Mouse (Mus musculus) embryo, embryonic 10.5 days (tissue): Measurements from ENCODE around the gene Aldh1b1.
A peak's percentile ranks its signal among the peaks of the same experiment; 100 is the strongest.

Experiments used
- DNase-seq: peaks from one replicate; pipeline ENCODE4 v3.0.0-alpha.2; 2015; ENCODE audit warnings: low spot score

Aldh1b1 gene

DNA sequence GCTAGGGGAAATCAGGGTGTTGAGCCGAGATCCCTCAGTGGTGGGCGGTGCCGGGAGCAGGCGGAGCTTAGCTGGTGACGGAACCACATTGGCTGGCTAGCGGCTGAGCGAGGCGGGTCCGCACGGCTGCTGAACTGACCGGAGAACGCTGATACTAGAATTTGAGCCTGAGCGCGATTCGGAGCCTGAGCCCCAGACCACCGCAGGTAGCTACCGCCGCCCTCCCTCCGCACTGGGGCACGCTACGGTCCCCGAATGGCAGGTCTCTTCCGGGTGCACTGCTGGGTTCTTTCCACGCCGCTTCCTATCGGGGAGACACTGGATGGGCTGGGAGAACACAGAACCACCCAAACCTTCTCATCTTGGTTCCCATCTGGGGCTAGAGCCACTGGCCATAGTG, at the start of gene Aldh1b1:
Gene Aldh1b1 (plus strand): TSS at position 59 of the 400 bp plus-strand sequence.
- peak; percentile 86 for DNase-seq

DNA sequence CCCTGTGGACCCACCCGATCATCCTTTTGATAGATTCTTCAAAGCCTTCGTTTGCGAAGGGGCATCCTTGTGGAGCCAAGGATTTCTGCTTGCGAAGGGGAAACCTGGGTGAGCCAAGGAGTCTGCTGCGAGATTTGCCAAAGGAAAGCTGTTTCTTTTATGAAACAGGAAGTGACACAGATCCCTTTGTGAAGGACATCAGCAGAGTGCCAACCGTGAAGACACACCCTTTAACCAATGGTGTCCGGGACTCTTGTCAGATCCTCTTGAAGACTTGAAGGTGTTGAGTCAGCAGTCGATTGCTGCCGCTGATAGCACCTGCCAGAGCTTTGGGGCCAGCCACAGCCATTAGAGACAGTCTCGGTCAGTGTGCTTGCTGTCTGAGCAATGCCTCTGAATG, 49.4 kb upstream of the Aldh1b1 start:
- DNase-seq, result no peak

GRCm38 (mm10) chr4:45750477-45750876, 48.3 kb upstream of the Aldh1b1 start:
- no peak for DNase-seq

GRCm38 (mm10) chr4:45753211-45753809, 45.5 kb upstream of the Aldh1b1 start:
- DNase-seq, result no peak

GRCm38 (mm10) chr4:45754171-45754570, 44.7 kb upstream of the Aldh1b1 start:
- no peak for DNase-seq

DNA sequence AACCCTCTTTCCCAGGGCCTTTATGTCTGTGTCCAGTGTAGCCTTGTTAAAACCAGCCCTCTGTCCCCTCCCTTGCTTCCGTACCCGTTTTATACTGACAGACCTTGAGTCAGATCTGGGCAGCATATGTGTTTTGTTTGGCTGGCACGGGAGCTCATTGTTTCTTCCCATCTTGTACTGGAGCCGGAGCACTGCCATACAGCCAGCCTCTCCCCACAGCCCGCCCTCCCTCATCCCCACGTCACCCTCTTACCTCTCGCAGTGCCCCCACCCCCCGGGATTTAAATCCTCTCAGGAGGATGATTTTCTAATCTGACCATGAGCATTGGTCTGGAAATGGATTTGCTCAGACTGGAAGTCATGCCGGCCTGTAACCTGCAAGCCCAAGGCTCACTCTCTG, 43.7 kb upstream of the Aldh1b1 start:
- DNase-seq, result no peak

GRCm38 (mm10) chr4:45755881-45756280, 42.9 kb upstream of the Aldh1b1 start:
- DNase-seq, result no peak

GRCm38 (mm10) chr4:45757941-45758340, 40.9 kb upstream of the Aldh1b1 start:
- DNase-seq, result no peak

DNA sequence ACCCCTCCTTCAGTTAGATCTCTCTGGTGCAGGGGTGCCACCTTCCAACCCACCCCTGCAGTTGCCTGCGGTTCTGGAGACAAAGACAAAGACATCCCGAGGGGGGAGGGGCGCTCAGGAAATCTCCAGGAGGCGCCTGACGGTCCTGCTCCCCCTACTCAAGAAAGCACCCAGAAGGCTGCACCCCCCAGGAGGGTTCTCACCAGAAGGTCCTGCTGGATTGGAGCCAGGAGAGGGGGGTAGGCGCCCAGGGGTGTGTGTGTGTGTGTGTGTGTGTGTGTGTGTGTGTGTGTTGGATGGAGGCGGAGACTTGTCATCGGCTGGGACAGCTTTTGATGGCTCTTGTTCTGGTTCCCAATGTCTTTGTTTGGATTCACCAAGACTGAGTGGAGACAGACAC, 39.4 kb upstream of the Aldh1b1 start:
- DNase-seq, result no peak

DNA sequence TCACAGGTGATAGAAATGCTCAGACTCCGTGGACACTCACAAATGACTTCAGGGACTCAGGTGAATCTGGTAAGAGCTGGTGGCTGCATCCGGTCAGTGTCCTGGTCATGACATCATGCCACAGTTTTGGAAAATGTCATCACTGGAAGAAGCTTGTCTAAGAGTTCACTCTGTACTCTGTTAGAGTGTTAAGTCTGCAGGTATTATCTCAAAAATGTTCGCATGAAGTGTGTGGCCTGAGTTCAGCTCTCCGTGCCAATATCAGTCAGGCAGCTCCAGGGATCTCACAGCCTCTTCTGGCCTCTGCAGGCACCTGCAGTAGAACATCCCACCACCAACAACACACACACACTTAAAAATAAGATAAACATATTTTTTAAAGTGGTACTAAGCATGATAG, 36.2 kb upstream of the Aldh1b1 start:
- DNase-seq, result no peak

GRCm38 (mm10) chr4:45763288-45764140, 35.3 kb upstream of the Aldh1b1 start:
- peak; percentile 56 for DNase-seq

- no peak for DNase-seq
These were observed 34.7 kb upstream of the Aldh1b1 start for GRCm38 (mm10) chr4:45764141-45764494.

GRCm38 (mm10) chr4:45765121-45765564, 33.7 kb upstream of the Aldh1b1 start:
- peak; percentile 46 for DNase-seq

- DNase-seq, result peak; percentile 61
These were observed 33.1 kb upstream of the Aldh1b1 start for GRCm38 (mm10) chr4:45765565-45766201.

DNA sequence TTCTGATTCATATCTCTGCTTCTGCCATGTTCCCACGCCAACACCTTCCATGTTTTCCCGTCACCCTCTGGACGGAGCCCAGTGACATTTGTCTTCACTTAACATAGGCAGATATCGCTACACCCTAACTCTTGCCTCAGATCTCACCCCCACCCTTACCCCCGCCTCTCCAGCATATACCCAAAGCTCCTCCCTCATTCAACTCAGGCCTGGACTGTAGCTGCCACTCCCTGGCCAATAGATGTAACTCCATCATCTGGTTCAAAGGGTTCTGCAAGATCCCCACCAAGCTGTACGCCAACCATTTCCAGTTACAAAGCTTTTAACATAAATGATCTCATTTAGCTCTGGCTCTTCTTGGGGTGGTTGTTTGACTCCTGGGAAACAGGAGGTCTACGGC, 32.0 kb upstream of the Aldh1b1 start:
- no peak for DNase-seq

- no peak for DNase-seq
These were observed 30.8 kb upstream of the Aldh1b1 start for GRCm38 (mm10) chr4:45767891-45768558.

DNA sequence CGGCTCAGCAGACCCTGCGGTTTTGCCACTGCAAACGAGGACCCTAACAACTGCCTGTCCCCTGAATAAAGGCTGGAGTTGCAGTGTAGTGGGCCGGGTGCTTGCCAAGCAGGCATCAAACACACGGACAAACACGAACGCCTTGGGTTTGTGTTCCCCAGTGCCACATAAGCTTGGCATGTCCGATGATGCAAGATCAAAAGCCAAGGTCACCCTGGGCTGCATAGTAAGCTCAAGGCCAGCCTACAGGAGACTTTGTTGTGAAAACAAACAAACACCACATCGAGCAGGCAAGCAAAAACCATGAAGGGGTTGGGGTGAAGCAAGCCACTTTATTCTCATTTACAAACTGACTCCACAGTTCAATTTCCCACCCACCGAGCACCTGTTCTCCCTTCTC, 29.7 kb upstream of the Aldh1b1 start:
- no peak for DNase-seq

- DNase-seq, result peak; percentile 48
These were observed 28.8 kb upstream of the Aldh1b1 start for GRCm38 (mm10) chr4:45769791-45770637.

DNA sequence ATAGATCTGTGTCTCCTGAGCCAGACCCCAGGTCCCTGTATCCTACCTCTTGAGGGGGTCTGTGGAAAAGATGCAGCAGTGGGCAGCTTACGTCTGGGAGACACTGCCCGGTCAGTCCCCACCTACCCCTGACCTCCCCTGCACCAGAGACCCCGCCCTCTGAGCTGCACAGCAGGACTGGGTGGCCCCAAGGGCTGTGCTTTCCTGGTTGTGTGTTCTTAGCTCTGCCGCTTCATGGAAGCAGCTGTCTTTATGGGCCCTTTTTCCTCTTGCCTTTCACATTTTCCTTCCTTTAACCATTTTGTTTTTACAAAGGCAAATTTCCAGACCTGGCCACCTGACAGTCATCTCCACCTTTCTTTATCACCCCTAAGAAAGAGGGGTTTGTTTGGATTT, 28.2 kb upstream of the Aldh1b1 start:
- DNase-seq, result no peak

DNA sequence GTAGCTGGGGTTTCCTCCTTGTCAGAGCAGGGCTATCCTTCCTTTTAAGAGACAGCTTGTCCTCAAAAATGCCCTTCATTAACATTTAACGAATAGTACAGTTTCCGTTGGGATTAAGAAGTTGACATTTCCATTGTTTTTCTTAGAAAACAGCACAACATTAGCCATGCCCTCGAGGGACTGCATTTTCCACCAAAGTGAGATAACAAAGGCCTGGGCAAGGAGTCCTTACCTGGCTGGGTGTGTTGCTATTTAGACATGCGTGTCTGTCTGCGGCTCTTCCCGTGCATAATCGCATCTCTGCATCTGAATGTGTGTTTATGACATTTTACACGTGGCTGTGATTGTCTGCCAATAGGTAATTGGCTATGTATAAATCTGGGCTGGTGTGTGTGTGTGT, 27.6 kb upstream of the Aldh1b1 start:
- no peak for DNase-seq

DNA sequence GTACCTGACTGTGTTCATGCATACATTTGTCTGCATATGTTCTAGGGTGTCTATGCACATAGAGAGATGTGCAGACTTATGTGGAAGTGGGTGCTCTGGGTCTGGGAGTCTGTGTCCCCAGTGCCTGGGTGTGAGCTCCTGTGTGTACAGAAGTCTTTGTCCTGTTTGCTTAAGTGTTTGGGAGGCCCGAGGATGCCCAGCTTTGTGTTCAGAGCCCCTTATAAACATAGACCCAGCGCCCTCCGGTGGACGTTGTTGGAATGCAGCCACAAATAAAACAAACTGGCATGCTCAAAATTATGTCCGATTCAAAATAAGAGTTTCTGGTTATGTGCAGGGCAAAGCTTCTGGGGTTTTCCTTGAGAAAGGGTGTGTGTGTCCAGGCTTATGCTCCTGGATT, 27.2 kb upstream of the Aldh1b1 start:
- peak; percentile 90 for DNase-seq

- DNase-seq, result no peak
These were observed 15.2 kb upstream of the Aldh1b1 start for GRCm38 (mm10) chr4:45783671-45784070.
